Mouse (Mus musculus) lung, embryonic 16.5 days (tissue): ENCODE measurements around the gene Fignl1. TPM values are rescaled to one million over a fixed set of nuclear protein-coding genes. Genes with fewer than 3 reads are reported as not detected.

ENCODE experiments used
- ATAC-seq: fragments of 200-750 bp; cut with Nextera tagmentation; 2 replicates; pipeline ENCODE4 v1.8.0; 2017; ENCODE audit warnings: low read depth, mild to moderate bottlenecking, moderate library complexity
- H3K27ac ChIP-seq: fragments of 300-500 bp; sonication (generic); 2 replicates; pipeline ENCODE4 v1.5.1; 2014; ENCODE audit warnings: mild to moderate bottlenecking, control low read depth, low read length
- H3K27me3 ChIP-seq: fragments of 300-500 bp; sonication (generic); 2 replicates; pipeline ENCODE4 v1.6.1; 2014; ENCODE audit warnings: low read depth, low read length, mixed read lengths; ENCODE audit not compliant: control insufficient read depth, insufficient read depth
- H3K36me3 ChIP-seq: fragments of 300-500 bp; sonication (generic); 2 replicates; pipeline ENCODE4 v1.6.1; 2014; ENCODE audit warnings: low read length; ENCODE audit not compliant: control insufficient read depth, insufficient read depth
- H3K4me1 ChIP-seq: fragments of 300-500 bp; sonication (generic); replicated peaks from 2 replicates; pipeline ENCODE4 v1.6.1; 2014; ENCODE audit warnings: low read length, mixed read lengths; ENCODE audit not compliant: control insufficient read depth, insufficient read depth
- H3K4me2 ChIP-seq: fragments of 300-500 bp; sonication (generic); 2 replicates; pipeline ENCODE4 v1.6.1; 2014; ENCODE audit warnings: low read depth, low read length, control low read depth
- H3K4me3 ChIP-seq: fragments of 300-500 bp; sonication (generic); 2 replicates; pipeline ENCODE4 v1.5.1; 2014; ENCODE audit warnings: mild to moderate bottlenecking, low read length, control low read depth
- H3K9ac ChIP-seq: fragments of 300-500 bp; sonication (generic); 2 replicates; pipeline ENCODE4 v1.6.1; 2014; ENCODE audit warnings: low read length, control low read depth
- H3K9me3 ChIP-seq: fragments of 300-500 bp; sonication (generic); 2 replicates; pipeline ENCODE4 v1.6.1; 2016; ENCODE audit warnings: low read length; ENCODE audit not compliant: control insufficient read depth
- WGBS: fragments of 180-500 bp; shearing (Covaris S2); extraction: QIAGEN DNeasy Blood & Tissue Kit; methylation state at CpG from one replicate; pipeline ENCODE4 v1.1.7; 2014; 5-methylcytosine and 5-hydroxymethylcytosine counted together
- polyA plus RNA-seq: library from polyadenylated mRNA; unstranded; fragments of >200 nt; fragmentation: Nextera tagmentation; extraction: Ambion mirVana; gene quantifications from 2 replicates; pipeline ENCODE4 v1.2.1, GENCODE M21; 2015

Fignl1 gene
- polyA plus RNA-seq, 1 experiment from 2014 or later = 79.4 TPM

DNA sequence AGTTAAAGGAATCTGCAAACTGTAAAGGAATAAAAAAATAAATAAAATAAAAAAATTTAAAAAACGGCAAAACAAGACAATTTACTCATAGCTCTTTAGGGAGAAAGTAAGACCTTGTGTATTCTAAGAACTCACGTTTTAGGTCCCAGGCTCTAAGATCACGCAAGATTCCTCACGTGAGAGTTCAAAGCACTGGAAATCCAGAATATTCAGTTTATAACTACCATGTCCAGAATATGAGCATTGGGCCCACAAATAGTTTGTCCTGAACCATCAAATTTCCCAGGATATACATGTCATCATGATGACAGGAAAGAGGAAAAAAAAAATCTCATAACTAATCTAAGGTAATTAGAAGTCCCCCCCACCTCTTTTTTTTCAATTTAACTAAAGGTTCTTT is 27.0 kb upstream of the Fignl1 start:
- WGBS = 70% methylated on average over 4 of the region's 4 CpGs
- Histone ChIP-seq H3K4me2 (no peak overlapping the region), H3K9ac (no peak overlapping the region; the same call in 1 of the 2 replicates), H3K4me3 (no peak overlapping the region), H3K9me3 (no peaks in the 10 kb centered on the region), H3K36me3 (no peaks in the 10 kb centered on the region), H3K4me1 (peaks cover 47% of the 10 kb centered on the region), H3K27ac (peak overlapping the region; percentile 68), H3K27me3 (no peaks in the 10 kb centered on the region)
- no peak for ATAC-seq

DNA sequence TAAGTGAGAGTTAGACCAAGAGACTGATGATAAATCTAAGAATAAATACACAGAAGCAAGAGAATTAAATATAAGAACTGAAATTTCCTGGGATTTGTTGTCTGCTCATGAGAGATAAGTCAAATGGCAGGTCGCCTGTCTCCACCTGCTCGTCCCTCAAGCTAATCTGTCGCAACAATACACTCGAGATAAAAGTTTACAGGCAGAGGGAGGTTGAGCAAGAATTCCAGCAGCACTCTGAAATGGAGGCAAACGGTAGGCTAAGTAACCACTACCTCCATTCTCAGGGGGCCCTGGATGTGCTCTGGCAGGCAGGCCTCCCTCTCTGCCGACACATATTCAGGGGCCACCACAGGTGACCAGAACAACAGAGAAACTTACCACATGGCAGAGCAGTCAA is 26.6 kb upstream of the Fignl1 start:
- H3K4me1 ChIP-seq = peaks cover 50% of the 10 kb centered on the region

DNA sequence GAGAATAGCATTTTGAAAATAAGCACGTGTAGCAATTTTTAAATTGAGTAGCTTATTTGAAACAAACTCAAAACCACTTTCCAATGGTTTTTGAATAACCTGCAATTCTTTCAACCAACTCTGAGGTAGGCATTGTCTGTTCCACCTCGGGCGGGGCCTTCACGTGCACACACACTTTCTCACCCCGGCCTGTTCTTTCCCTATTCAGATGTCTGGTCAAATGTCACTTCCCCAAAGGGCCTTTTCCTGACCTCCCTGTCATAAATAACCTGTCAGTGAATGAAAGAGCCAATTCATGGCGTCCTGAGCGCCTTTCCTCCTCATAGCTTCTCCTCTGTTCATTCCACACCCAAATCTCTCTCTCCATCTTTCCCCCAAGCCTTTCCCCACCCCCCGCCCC is 24.3 kb upstream of the Fignl1 start:
- WGBS = 32% methylated on average over 8 of the region's 8 CpGs
- Histone ChIP-seq H3K27me3 (no peaks in the 10 kb centered on the region), H3K9me3 (no peaks in the 10 kb centered on the region), H3K4me1 (peaks cover 70% of the 10 kb centered on the region), H3K27ac (peak overlapping the region; percentile 93), H3K4me2 (no peak overlapping the region), H3K4me3 (no peak overlapping the region), H3K9ac (peak overlapping the region; percentile 49; the same call in 1 of the 2 replicates), H3K36me3 (no peaks in the 10 kb centered on the region)
- no peak for ATAC-seq

More for the DNA sequence above, 26.6 kb upstream of the Fignl1 start:
- Histone ChIP-seq H3K4me3 (no peak overlapping the region), H3K27me3 (no peaks in the 10 kb centered on the region), H3K9ac (no peak overlapping the region), H3K36me3 (no peaks in the 10 kb centered on the region), H3K9me3 (no peaks in the 10 kb centered on the region), H3K27ac (peak overlapping the region; percentile 68), H3K4me2 (no peak overlapping the region)
- ATAC-seq = no peak
- WGBS = 42% methylated on average over 6 of the region's 6 CpGs

DNA sequence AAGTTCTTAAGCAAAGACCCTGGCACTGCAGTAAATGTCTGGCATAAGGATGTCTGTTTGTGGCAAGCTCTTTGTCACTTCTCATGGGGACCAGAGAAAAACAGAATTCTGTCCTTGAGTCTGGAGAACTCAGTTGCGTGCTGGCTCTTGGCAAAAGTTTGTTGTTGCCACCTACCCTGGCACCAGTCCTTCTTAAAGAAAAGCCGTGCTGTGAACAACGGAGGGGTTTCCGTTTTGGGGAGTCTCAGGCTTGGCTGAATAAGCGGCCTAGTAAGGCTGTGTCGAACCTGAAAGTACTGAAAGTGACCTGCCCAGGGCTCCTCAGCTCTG is 24.0 kb upstream of the Fignl1 start:
- Histone ChIP-seq H3K4me3 (no peak overlapping the region), H3K27ac (peak overlapping the region; percentile 93), H3K36me3 (no peaks in the 10 kb centered on the region), H3K4me1 (peaks cover 69% of the 10 kb centered on the region), H3K9ac (peak overlapping the region; percentile 49; the same call in 1 of the 2 replicates), H3K4me2 (no peak overlapping the region), H3K27me3 (no peaks in the 10 kb centered on the region), H3K9me3 (no peaks in the 10 kb centered on the region)
- 25% methylated on average over 6 of the region's 6 CpGs for WGBS
- ATAC-seq = no peak

DNA sequence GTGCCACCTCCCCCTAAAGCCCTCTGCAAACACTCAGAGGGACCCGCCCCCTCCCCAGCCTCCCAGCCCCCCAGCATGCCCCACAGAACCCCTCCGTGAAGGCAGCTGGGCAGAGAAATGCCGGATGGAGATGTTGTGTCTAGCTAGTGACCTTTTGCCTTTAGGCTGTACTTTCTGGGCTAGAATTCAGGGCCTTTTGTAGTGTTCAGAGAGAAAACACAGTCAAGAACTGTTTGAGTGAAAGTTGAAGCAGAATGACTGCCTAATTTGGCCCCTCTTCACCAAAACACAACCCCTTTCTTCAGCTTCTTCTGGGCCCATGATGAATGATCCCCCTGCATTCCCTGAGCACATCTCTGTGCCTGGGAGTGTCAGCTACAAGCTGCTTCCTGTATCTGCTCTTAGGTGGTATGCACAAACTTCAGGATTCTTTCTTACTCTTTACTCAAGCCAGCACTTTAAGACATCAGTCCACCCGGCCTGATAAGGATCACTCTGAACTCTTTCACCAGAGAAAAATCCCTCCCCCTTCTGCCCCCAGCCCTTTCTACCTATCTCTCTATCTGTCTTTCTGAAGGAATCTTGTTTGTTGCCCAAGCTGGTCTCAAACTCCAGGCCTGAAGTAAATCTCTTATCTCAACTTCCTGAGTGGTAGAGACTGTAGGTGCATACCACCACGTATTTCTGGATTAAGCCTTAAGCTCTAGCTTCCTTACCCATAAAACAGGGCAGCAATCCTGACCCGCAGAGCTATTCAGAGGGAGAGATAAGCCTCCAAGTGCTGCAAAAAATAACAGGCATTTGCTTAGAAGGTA is 23.4 kb upstream of the Fignl1 start:
- Histone ChIP-seq H3K36me3 (no peaks in the 10 kb centered on the region), H3K4me1 (peaks cover 63% of the 10 kb centered on the region), H3K4me3 (no peak overlapping the region), H3K4me2 (peak overlapping the region; percentile 10; the same call in 1 of the 2 replicates), H3K27me3 (no peaks in the 10 kb centered on the region), H3K9me3 (no peaks in the 10 kb centered on the region), H3K27ac (peak overlapping the region; percentile 93), H3K9ac (peak overlapping the region; percentile 49)
- peak; percentile 65 for ATAC-seq
- WGBS = 6% methylated on average over 6 of the region's 6 CpGs

DNA sequence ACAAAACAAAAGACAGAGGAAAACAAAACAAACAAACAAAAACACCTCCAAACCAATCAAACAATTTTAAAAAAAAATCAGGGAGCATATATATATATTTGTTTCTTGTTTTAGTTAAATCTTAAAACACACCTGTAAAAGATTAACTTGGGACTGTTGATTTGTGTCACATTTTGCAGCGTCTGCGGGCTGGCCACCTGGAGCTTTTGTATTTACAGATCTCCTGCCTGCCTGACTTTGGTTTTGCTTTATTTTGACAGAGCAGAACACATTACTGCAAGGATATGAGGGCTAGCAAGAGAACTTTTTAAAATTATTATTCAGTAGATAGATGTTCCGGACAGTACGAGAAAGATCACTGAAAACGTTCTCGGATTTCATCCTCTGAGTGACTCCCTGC is 22.8 kb upstream of the Fignl1 start:
- H3K27me3 ChIP-seq = no peaks in the 10 kb centered on the region

DNA sequence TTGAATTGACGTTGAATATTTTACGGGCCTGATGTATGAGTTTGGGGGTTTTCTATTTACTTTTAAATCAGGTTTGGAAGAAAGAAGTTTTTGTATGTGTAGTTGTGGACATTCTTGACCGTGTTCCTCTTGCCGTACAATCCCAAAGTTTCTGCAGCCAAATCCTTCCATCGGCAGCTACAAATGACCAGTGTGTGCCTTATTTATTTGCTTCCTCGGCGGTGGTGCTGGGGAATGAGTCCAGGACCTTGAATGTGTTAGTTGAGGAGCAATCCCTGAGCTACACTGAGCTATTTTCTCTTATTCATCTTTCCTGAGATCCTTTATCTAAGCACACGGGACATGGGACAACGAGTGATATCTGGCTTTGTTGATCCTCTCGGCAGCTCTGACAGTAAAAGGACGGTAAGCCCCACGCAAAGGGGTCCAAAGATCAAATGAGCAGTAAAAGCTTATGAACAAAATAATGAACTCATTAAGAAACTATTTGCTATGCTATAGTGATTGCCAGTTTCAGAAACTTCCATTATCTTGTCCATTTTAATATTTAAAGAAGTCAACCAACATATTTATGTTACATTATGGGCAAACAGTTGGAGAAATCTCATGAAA is 22.2 kb upstream of the Fignl1 start:
- H3K9ac ChIP-seq = peak overlapping the region; percentile 52
- WGBS = 18% methylated on average over 12 of the region's 12 CpGs

More for the DNA sequence above, 22.8 kb upstream of the Fignl1 start:
- no peak overlapping the region for H3K4me3 ChIP-seq
- 19% methylated on average over 6 of the region's 6 CpGs for WGBS
- ATAC-seq = no peak
- peak overlapping the region; percentile 38 for H3K9ac ChIP-seq
- H3K4me2 ChIP-seq = peak overlapping the region; percentile 10; the same call in 1 of the 2 replicates
- peaks cover 60% of the 10 kb centered on the region for H3K4me1 ChIP-seq
- peak overlapping the region; percentile 93 for H3K27ac ChIP-seq
- no peaks in the 10 kb centered on the region for H3K36me3 ChIP-seq
- H3K9me3 ChIP-seq = no peaks in the 10 kb centered on the region

DNA sequence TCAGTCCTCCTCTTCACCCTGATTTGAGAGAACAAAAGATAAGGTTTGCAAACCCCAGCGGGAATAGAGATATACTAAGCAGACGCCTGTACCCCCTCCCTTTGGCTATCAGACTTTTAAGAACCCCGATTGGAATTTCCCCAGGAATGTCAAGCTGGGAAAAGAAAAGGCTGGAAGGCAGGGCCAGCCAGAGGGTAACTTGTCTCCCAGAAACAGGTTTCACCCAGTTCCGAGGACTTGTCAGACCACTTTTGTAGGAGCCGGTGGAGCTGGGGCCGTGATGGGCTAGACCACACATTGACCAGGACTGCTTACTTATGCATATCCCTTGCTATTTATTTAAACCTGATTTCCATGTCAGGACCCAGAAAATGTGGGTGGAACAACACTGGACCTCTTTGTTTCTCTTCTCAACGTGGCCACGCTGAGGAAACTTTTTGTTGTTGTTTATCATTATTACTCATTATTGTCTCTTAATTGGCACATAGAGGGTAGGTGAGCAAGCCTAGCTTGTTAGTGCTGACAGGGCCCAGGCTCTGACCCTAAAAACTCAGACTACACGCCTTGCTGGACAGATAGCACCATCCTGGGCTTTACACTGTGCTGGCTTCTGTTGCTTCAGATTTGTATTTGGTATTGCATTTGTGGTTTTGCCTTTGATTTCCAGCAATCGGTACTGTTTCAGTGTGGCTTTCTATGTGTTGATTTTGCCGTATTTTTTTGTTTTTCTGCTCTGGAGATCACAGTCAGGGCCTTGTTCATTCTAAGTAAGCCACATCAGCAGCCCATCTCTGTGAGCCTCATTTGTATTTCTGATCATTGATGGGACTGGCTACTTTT is 20.6 kb upstream of the Fignl1 start:
- Histone ChIP-seq H3K4me1 (peaks cover 61% of the 10 kb centered on the region), H3K9me3 (no peaks in the 10 kb centered on the region), H3K4me2 (peak overlapping the region; percentile 36), H3K27me3 (no peaks in the 10 kb centered on the region), H3K4me3 (peak overlapping the region; percentile 2; the same call in 1 of the 2 replicates), H3K9ac (peak overlapping the region; percentile 44), H3K27ac (peak overlapping the region; percentile 97), H3K36me3 (no peaks in the 10 kb centered on the region)
- ATAC-seq = peak; percentile 80
- WGBS = 22% methylated on average over 11 of the region's 11 CpGs

More for the DNA sequence above, 22.2 kb upstream of the Fignl1 start:
- H3K36me3 ChIP-seq = no peaks in the 10 kb centered on the region
- peaks cover 55% of the 10 kb centered on the region for H3K4me1 ChIP-seq
- H3K27ac ChIP-seq = peak overlapping the region; percentile 87
- no peaks in the 10 kb centered on the region for H3K9me3 ChIP-seq
- no peaks in the 10 kb centered on the region for H3K27me3 ChIP-seq
- no peak overlapping the region for H3K4me3 ChIP-seq
- no peak for ATAC-seq
- peak overlapping the region; percentile 12; the same call in 1 of the 2 replicates for H3K4me2 ChIP-seq

DNA sequence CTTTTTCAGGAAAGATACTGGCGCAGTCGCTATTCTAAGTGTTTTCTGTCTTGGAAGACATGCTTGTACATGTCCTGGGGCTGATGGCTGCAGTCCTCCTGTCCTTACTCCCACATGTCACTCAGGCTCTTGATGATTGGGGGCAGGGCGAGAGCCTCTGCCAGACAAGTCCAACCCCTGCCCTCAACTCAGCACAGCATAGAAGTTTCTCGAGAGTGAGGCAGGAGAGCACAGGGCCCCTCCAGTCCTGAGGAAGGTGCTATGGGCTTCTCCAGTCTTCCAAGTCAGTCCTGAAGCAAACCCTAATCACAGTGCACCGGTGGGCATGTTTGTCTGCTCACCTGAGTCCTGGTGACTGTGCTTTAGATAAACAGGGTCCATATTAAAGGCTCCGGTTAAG is 20.0 kb upstream of the Fignl1 start:
- peak overlapping the region; percentile 36 for H3K4me2 ChIP-seq
- 25% methylated on average over 6 of the region's 6 CpGs for WGBS
- peak overlapping the region; percentile 44 for H3K9ac ChIP-seq
- ATAC-seq = peak; percentile 56
- H3K27me3 ChIP-seq = no peaks in the 10 kb centered on the region
- H3K36me3 ChIP-seq = no peaks in the 10 kb centered on the region
- H3K27ac ChIP-seq = peak overlapping the region; percentile 97
- H3K4me3 ChIP-seq = peak overlapping the region; percentile 2; the same call in 1 of the 2 replicates
- H3K9me3 ChIP-seq = no peaks in the 10 kb centered on the region
- H3K4me1 ChIP-seq = peaks cover 67% of the 10 kb centered on the region
